Mouse (Mus musculus) embryonic facial prominence, embryonic 15.5 days (tissue): ENCODE results near the gene Med14. TPM values are rescaled to one million over a fixed set of nuclear protein-coding genes. Genes with fewer than 3 reads are reported as not detected.

Source experiments
- ATAC-seq: fragments of 200-750 bp; cut with Nextera tagmentation; 2 replicates; pipeline ENCODE4 v1.8.0; 2017; ENCODE audit warnings: low read depth, moderate TSS enrichment; ENCODE audit not compliant: insufficient number of reproducible peaks, low FRiP score, low TSS enrichment
- H3K27ac ChIP-seq: fragments of 300-500 bp; sonication (generic); replicated peaks from 2 replicates; pipeline ENCODE4 v1.5.1; 2015; ENCODE audit warnings: mild to moderate bottlenecking, inconsistent platforms
- H3K27me3 ChIP-seq: fragments of 300-500 bp; sonication (generic); 2 replicates; pipeline ENCODE4 v1.6.1; 2015; ENCODE audit warnings: inconsistent platforms
- H3K36me3 ChIP-seq: fragments of 300-500 bp; sonication (generic); 2 replicates; pipeline ENCODE4 v1.6.1; 2015; ENCODE audit warnings: mild to moderate bottlenecking, inconsistent platforms
- H3K4me1 ChIP-seq: fragments of 300-500 bp; sonication (generic); 2 replicates; pipeline ENCODE4 v1.6.1; 2015; ENCODE audit warnings: inconsistent platforms
- H3K4me2 ChIP-seq: fragments of 300-500 bp; sonication (generic); replicated peaks from 2 replicates; pipeline ENCODE4 v1.6.1; 2015; ENCODE audit warnings: mild to moderate bottlenecking, inconsistent platforms
- H3K4me3 ChIP-seq: fragments of 300-500 bp; sonication (generic); replicated peaks from 2 replicates; pipeline ENCODE4 v1.5.1; 2015; ENCODE audit warnings: mild to moderate bottlenecking, inconsistent platforms
- H3K9ac ChIP-seq: fragments of 300-500 bp; sonication (generic); 2 replicates; pipeline ENCODE4 v1.6.1; 2015; ENCODE audit warnings: inconsistent platforms
- H3K9me3 ChIP-seq: fragments of 300-500 bp; sonication (generic); replicated peaks from 2 replicates; pipeline ENCODE4 v1.6.1; 2016; ENCODE audit warnings: inconsistent platforms
- WGBS: fragments of 180-500 bp; shearing (Covaris S2); methylation state at CpG from one replicate; pipeline ENCODE4 v1.1.7; 2015; 5-methylcytosine and 5-hydroxymethylcytosine counted together
- polyA plus RNA-seq: library from polyadenylated mRNA; unstranded; fragments of >200 nt; fragmentation: Nextera tagmentation; extraction: Ambion mirVana; gene quantifications from 2 replicates; pipeline ENCODE4 v1.2.1, GENCODE M21; 2015

Med14 gene
- polyA plus RNA-seq, 1 experiment from 2014 or later, result 14.3 TPM

DNA sequence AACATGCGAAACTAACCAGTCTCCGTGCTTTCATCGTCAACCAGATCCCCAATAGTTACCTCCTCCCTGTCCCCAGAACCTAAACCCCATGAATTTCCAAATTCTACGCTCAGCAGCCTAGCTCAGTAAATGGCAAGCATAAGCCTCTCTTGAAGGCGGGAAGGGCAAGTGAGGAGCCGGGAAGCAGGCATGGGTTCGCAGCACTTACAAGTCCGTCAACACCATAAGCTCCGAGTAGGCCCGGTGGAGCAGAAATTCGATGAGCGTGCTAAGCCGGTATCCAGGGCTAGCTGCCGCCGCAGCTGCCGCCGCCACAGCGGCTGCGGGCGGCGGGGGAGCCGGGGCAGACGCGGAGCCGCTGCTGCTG is 631 bp downstream of the Med14 start:
- peak overlapping the region; percentile 43 for H3K4me2 ChIP-seq
- H3K9ac ChIP-seq, result peak overlapping the region; percentile 60
- peaks cover 11% of the 10 kb centered on the region for H3K27me3 ChIP-seq
- peak overlapping the region; percentile 60 for H3K4me3 ChIP-seq
- H3K4me1 ChIP-seq, result no peaks in the 10 kb centered on the region
- WGBS, result 12% methylated on average over 25 of the region's 25 CpGs
- H3K27ac ChIP-seq, result peak overlapping the region; percentile 95
- no peaks in the 10 kb centered on the region for H3K36me3 ChIP-seq
- no peaks in the 10 kb centered on the region for H3K9me3 ChIP-seq
- peak; percentile 1 for ATAC-seq

DNA sequence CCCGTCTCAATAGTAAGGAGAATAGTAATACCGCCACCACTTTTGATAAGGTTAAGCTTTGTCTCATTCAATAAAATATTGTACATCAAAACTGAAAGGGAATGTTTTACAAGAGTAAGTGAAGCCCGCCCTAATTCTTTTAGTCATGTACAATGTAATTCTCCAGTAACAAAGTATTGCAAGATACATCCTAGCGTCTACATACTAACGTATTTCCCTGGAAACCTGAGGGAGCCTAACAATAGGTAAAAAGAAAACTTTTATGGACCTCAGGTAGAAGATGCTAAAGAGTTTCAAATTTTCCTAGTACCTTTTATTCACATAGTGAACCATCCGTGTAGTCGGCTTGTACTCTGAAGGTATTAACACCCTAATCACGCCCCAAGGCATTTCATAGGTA is 1.4 kb downstream of the Med14 start:
- Histone ChIP-seq H3K9ac (no peak overlapping the region), H3K27ac (no peak overlapping the region), H3K36me3 (no peaks in the 10 kb centered on the region), H3K4me3 (peak overlapping the region; percentile 60), H3K9me3 (no peaks in the 10 kb centered on the region), H3K4me1 (no peaks in the 10 kb centered on the region), H3K4me2 (peak overlapping the region; percentile 43), H3K27me3 (peaks cover 11% of the 10 kb centered on the region)
- 18% methylated on average over 8 of the region's 8 CpGs for WGBS
- ATAC-seq, result no peak

DNA sequence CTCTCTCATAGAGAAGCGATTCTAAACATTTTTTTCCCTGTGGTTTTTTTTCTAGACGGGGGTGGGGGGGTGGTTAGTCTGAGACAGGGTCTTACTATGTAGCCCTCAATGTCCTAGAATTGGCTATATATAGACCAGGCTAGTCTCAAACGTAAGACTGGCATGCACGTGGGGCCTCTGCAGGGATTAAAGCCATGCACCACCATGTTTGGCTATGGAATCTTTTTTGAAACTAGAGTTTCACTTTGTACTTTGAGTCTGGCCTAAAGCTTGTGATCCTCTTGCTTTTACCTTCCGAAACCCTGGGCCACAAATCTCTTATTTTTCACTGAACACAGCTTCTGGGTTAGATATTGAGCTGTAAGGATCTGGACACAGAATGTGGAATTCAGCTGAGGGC is 2.2 kb downstream of the Med14 start:
- Histone ChIP-seq H3K4me2 (peak overlapping the region; percentile 43; the same call in 1 of the 2 replicates), H3K4me1 (no peaks in the 10 kb centered on the region), H3K27ac (no peak overlapping the region), H3K27me3 (peaks cover 11% of the 10 kb centered on the region), H3K9ac (no peak overlapping the region), H3K36me3 (no peaks in the 10 kb centered on the region), H3K4me3 (peak overlapping the region; percentile 17; the same call in 1 of the 2 replicates), H3K9me3 (no peaks in the 10 kb centered on the region)
- 27% methylated on average over 5 of the region's 5 CpGs for WGBS
- ATAC-seq, result no peak

DNA sequence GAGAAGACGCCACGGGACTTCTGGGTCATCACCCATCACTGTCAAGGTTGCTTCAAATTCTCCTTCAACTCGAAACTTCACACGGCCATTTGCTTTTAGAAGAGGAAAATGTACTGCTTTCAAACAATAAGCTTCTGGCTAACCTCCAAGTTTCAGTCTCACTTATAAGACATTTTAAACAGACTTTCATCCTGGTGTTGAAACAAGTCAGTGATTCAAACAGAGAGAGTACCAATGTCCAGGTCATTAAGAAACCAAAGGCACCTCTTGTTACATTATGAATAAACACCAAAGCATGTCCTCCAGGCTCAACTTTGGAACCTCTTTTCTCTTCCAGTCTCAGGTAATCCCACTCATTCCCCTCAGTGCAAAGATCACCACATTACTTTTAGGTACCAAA is 14.0 kb downstream of the Med14 start:
- no peak for ATAC-seq
- Histone ChIP-seq H3K9ac (no peak overlapping the region), H3K27me3 (no peaks in the 10 kb centered on the region), H3K4me2 (no peak overlapping the region), H3K36me3 (0 out of 2 replicates have a peak, but pooled peaks cover 2% of the 10 kb centered on the region), H3K4me1 (no peaks in the 10 kb centered on the region), H3K4me3 (no peak overlapping the region), H3K27ac (no peak overlapping the region), H3K9me3 (no peaks in the 10 kb centered on the region)
- WGBS, result 75% methylated on average over 4 of the region's 4 CpGs

DNA sequence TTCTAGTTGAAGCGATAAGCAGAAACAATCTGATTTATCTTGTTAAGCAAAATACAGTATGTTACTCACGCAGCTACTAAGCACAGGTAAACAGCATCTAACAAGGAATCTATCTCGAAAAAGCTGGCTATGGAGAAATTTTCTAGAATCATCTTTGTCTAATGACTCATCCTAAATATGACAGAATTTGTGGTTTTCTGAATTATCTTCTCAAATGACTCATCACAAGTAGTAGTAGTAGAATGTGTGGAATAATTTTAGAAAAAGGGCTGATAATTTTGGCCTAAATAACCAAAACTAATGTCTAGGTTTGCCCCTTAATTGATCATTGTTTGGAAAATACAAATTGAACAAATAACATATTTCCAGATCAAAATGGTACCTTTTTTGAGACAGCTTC is 15.1 kb downstream of the Med14 start:
- H3K9ac ChIP-seq, result no peak overlapping the region
- no peaks in the 10 kb centered on the region for H3K4me1 ChIP-seq
- no peak overlapping the region for H3K4me3 ChIP-seq
- 87% methylated on average over 3 of the region's 3 CpGs for WGBS
- H3K27ac ChIP-seq, result no peak overlapping the region
- H3K4me2 ChIP-seq, result no peak overlapping the region
- H3K36me3 ChIP-seq, result 0 out of 2 replicates have a peak, but pooled peaks cover 2% of the 10 kb centered on the region
- no peak for ATAC-seq
- H3K9me3 ChIP-seq, result no peaks in the 10 kb centered on the region
- no peaks in the 10 kb centered on the region for H3K27me3 ChIP-seq

DNA sequence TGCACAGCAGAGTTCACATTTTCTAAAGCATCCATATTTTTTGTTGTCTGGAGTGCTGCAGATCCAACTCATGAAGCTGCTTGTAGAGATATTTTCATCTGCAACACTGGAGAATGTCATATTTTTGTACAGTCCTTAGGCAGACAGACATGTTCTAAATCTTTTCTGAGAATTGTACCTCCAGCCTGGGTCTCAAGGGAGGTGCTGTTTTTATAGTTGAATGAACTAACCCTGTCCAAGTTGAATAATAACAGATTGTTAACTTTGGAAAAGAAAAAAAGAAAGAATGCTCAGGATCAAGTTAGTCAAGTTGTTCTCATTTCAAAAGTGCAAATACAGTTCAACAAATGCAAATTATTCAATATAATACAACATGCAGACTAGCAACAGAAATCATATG is 21.5 kb downstream of the Med14 start:
- H3K9me3 ChIP-seq, result no peaks in the 10 kb centered on the region
- no peak for ATAC-seq
- no peak overlapping the region for H3K4me3 ChIP-seq

DNA sequence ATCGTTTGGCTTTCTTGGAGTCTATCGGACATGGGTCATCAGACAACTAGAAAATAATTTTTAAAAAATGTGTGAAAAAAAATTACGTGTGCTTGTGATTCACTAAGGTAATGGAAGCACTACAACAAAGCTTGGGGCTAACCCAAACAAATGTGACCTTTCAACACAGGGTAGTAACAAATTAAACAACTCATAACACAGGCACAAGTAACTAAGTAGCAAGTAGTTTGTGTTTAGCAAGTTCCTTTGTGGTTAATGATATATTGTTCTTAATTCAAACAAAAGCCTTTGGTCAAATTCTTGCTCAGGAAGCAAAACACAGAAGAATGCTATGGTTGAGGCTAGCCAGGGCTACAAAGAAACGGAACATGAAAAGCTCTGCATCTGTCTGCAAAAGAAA is 45.8 kb downstream of the Med14 start:
- no peaks in the 10 kb centered on the region for H3K27me3 ChIP-seq
- H3K4me1 ChIP-seq, result no peaks in the 10 kb centered on the region
- no peak for ATAC-seq
- H3K9ac ChIP-seq, result no peak overlapping the region
- no peaks in the 10 kb centered on the region for H3K9me3 ChIP-seq
- no peak overlapping the region for H3K27ac ChIP-seq
- H3K36me3 ChIP-seq, result peaks cover 6% of the 10 kb centered on the region; the same call in 1 of the 2 replicates
- H3K4me2 ChIP-seq, result no peak overlapping the region
- H3K4me3 ChIP-seq, result no peak overlapping the region
- WGBS, result 92% methylated on average over 4 of the region's 4 CpGs

More for the DNA sequence above, 21.5 kb downstream of the Med14 start:
- Histone ChIP-seq H3K9ac (no peak overlapping the region), H3K4me2 (no peak overlapping the region), H3K4me1 (no peaks in the 10 kb centered on the region), H3K36me3 (no peaks in the 10 kb centered on the region), H3K27ac (no peak overlapping the region), H3K27me3 (no peaks in the 10 kb centered on the region)

DNA sequence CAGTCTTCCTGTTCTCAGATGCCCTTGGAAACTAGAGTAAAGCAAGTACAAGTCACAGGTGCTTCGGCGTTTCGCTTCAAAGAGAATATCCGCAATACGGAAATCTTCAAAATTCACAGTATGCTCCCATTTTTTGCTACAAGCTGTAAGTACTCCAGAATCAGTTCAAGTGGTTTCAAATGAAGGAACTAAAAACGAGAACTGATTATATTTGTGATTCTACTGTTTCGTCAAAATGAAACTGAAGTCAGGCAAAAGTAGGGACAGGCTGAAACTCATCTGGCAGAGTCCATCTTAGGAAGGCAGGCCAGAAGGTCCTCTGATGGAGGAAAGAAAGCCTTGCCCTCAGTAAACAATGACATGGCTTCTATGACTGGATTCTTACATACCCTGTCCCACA is 48.1 kb downstream of the Med14 start:
- Histone ChIP-seq H3K27me3 (no peaks in the 10 kb centered on the region), H3K4me2 (no peak overlapping the region), H3K27ac (no peak overlapping the region), H3K4me1 (no peaks in the 10 kb centered on the region), H3K4me3 (no peak overlapping the region), H3K36me3 (peaks cover 6% of the 10 kb centered on the region; the same call in 1 of the 2 replicates), H3K9me3 (no peaks in the 10 kb centered on the region), H3K9ac (no peak overlapping the region)
- 94% methylated on average over 7 of the region's 7 CpGs for WGBS
- ATAC-seq, result no peak

DNA sequence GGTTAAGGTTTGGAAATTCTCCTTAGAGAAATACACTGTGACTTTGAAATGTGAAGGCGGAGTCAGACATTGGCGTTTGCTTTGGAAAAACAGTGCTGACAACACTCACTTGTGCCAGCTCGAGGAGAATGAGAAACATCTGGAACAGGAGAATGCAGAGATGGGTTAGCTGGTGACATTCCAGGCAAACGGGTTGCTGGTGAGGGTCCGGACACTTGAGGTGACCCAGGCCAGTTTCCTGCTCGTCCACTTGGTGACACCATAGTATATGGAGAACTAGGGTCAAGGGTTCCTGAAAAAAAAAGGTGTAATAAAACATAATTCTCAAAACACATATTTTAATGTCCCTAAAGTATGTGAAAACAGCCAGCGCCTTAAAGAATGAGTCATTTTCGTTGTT is 75.0 kb downstream of the Med14 start:
- Histone ChIP-seq H3K4me3 (no peak overlapping the region), H3K4me1 (no peaks in the 10 kb centered on the region), H3K9ac (no peak overlapping the region), H3K36me3 (no peaks in the 10 kb centered on the region), H3K4me2 (no peak overlapping the region), H3K9me3 (no peaks in the 10 kb centered on the region), H3K27me3 (no peaks in the 10 kb centered on the region; the same call in 1 of the 2 replicates), H3K27ac (no peak overlapping the region)
- no peak for ATAC-seq
- WGBS, result 55% methylated on average over 8 of the region's 8 CpGs

DNA sequence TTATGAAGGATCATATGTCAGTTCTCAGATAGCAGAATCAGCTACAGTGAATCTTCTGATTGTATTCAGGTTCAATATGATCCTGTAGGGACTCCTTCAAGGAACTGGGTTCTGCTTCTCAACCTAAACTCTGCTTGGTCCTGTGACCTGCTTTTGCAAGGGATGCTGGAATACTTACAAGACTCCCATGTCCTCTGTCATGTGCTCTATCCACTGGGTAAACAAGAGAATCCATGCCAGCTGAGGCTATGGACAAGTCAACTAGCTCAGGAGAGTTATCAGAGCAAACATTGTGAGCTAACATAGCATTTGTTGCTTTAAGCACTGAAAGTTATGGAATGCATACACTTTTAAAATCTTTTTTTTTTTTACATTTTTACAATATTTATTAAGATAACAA is 75.8 kb downstream of the Med14 start:
- Histone ChIP-seq H3K9me3 (no peaks in the 10 kb centered on the region), H3K4me2 (no peak overlapping the region), H3K27me3 (no peaks in the 10 kb centered on the region; the same call in 1 of the 2 replicates), H3K4me1 (no peaks in the 10 kb centered on the region), H3K36me3 (no peaks in the 10 kb centered on the region), H3K4me3 (no peak overlapping the region), H3K27ac (no peak overlapping the region), H3K9ac (no peak overlapping the region)
- no peak for ATAC-seq

DNA sequence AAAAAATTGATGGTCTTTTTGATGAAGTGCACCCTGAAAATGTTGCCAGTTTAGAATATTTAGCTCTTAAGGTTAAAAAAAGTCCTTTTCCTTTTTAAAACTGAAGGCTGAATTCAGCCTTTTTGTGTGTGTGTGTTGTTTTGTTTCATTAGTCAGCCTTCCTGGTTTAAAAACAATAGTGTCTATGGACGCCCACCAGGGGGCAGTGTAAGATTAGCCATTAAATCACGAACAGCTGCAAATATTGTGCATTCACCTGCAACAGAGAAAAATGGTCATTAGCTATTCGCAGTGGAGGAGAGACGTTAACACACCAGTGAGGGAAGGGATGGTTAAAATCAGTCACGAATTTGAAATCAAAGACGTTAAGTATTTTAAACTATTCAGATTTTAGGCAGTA is 84.5 kb downstream of the Med14 start:
- H3K4me3 ChIP-seq, result no peak overlapping the region
- no peak overlapping the region for H3K27ac ChIP-seq
- WGBS, result 27% methylated on average over 6 of the region's 6 CpGs
- no peak overlapping the region for H3K4me2 ChIP-seq
- H3K4me1 ChIP-seq, result no peaks in the 10 kb centered on the region
- H3K27me3 ChIP-seq, result no peaks in the 10 kb centered on the region; the same call in 1 of the 2 replicates
- no peak for ATAC-seq
- H3K36me3 ChIP-seq, result no peaks in the 10 kb centered on the region
- no peaks in the 10 kb centered on the region for H3K9me3 ChIP-seq
- H3K9ac ChIP-seq, result no peak overlapping the region

DNA sequence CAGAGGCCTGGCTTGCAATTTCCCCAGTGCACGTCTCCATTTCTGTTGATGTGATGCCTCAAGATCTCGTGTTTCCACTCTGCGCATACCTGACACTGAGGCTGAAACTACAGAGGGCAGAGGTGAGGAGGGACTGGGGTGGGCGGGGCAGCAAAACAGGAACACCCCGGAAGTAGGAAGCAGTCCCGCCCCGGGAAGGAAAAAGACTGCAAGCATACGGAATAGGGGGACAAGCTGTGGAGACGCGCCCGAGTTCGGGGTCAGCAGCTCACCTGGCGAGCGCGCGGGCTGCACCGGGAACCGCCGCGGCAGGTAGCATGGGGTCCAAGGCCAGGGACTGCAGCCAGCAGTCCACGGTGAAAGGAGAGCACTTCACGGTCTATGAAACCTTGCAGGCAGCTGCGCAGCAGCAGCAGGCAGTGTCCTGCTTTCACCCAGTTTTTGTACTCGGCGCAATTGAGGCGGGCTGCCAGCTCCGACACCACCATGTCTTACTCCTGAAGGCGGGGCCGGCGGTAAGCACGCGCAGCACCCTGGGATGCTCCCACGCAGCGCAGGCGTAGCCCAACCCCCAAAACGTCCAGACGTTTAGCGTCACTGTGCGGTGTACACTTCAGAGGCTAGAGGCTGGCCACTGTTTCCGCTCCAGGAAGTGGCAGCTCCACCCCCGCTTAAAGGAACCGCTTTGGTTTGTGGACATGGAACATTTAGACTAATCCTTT is 88.7 kb downstream of the Med14 start, which contains the start of gene 1810030O07Rik:
Gene 1810030O07Rik, minus strand, starts transcription at position 615 of the 722 bp plus-strand sequence.
- Histone ChIP-seq H3K9me3 (no peaks in the 10 kb centered on the region), H3K27ac (peak within 1 kb of the TSS; percentile 93), H3K4me1 (no peaks in the 10 kb centered on the region), H3K4me2 (peak within 1 kb of the TSS; percentile 51), H3K27me3 (no peaks in the 10 kb centered on the region), H3K9ac (peak within 1 kb of the TSS; percentile 62), H3K36me3 (peaks cover 3% of the 10 kb centered on the region; the same call in 1 of the 2 replicates), H3K4me3 (peak within 1 kb of the TSS; percentile 65)
- ATAC-seq, result peak; percentile 99
- 9% methylated on average over 41 of the region's 42 CpGs for WGBS
